Mouse (Mus musculus) stomach, postnatal 0 days (tissue): ENCODE results near the gene Mtmr3.

Experiments used
- CTCF ChIP-seq: IDR thresholded peaks from 2 replicates; pipeline ENCODE4 v1.5.1; 2016; ENCODE audit warnings: antibody characterized with exemption, low read depth, mild to moderate bottlenecking, moderate library complexity
- EP300 ChIP-seq: optimal IDR thresholded peaks from 2 replicates; pipeline ENCODE3; 2016; ENCODE audit warnings: antibody characterized with exemption

GRCm38 (mm10) chr11:4565545-4565944, 29.1 kb downstream of the Mtmr3 start:
- no peak for TF ChIP-seq CTCF
- TF ChIP-seq EP300: no peak
